Mouse (Mus musculus) layer of hippocampus, postnatal 36 days (tissue): Measurements from ENCODE around the gene Gstp2. TPM values are rescaled to one million over a fixed set of nuclear protein-coding genes. Genes with fewer than 3 reads are reported as not detected.
A peak's percentile ranks its signal among the peaks of the same experiment; 100 is the strongest.
"Not testable (repeated sequence)": the region's sequence is repeated elsewhere in the genome, so short reads cannot be mapped to it uniquely, and the experiment has no call there.

Source experiments
- DNase-seq, 2 experiments: peaks; one replicate each; pipeline ENCODE4 v3.0.0; 2022
- total RNA-seq, 2 experiments: library from RNA; stranded (reverse); gene quantifications; 2 replicates each; pipeline ENCODE4 v1.2.3; 2021

Gstp2 gene
- total RNA-seq, 2 experiments from 2014 or later: 36.3 to 43.5 TPM

- not testable (repeated sequence) for DNase-seq
Observed at GRCm38 (mm10) chr19:4049069-4049468, 3.2 kb upstream of the Gstp2 start.

DNA sequence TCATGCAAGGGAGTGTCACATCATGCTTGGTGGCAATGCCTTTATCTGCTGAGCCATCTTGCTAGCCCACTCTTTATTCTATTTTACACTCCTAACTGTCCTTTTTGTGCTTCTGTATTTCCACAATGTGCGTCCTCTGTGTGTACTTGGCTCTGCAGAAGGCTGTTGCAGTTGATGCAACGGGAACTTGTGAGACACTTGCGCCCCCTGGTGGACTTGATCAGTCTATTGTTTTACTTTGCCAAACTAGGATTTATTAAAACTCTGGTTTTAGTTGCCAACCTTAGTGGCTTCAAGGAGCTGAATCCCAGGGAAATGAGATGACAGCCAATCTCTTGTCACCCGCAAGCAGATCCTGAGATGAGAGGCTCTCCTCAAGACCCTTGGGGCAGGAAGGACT lies 2.0 kb upstream of the Gstp2 start:
- DNase-seq: peak; percentile 47 to 61

- DNase-seq: no peak
Observed at GRCm38 (mm10) chr19:4046866-4047254, 1.0 kb upstream of the Gstp2 start.

DNA sequence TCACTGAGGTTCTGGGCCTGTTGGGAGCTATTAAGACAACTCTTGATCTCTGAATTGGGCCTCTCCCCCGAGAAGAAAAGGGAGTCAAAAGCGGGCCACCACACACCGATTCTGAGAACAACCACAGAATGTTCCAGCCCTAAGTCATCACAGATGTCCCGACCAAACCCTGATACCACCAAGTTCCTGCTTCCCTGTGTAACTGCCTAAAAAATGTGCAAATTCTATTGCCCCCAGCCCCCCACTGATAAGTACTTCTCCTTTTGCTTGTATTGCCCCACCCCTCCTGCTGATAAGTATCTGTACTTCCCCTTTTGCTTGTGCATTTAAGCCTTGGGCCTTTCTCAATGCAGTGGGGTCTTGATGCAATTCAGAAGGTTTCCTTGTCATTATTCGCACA lies 1.7 kb downstream of the Gstp2 start:
- not testable (repeated sequence) for DNase-seq

DNA sequence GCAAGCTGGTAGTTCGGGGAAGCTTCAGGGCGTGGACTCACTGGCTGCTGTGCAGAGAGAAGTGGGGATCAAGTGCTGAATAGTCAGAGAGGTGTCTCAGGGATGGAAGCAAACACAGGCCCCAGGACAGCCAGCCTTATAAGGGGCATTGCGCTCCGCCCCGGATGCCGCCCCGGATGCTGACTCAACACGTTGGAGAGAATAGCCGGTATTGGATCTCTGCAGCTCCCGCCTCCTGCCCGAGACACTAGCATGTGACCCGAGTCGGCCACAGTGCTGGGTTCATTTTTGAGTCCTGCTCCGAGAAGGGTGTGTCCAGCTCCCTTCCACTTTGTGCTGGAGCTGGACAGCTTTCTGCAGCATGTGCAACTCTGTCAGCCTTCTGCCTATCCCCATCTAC lies 3.7 kb downstream of the Gstp2 start:
- DNase-seq: no peak

DNA sequence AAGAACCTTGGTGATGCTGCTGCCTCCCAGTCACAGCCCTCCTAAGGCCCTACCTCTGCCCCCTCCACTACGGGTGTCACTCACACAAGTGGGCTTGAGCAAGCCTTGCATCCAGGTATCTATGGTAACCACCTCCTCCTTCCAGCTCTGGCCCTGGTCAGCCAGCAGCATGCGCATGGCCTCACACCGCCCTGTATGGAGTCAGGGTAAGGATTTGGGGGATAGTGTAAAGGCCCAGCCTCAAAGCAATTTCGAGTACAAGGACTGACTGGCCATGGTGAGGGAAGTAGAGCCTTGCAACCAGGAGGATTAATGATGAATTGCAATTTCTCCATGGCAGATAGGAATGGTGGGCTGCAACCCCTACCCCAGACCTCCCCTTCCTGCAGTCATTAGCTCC lies 4.3 kb downstream of the Gstp2 start:
- not testable (repeated sequence) for DNase-seq

- not testable (repeated sequence) for DNase-seq
Observed at GRCm38 (mm10) chr19:4040941-4041340, 4.9 kb downstream of the Gstp2 start.

DNA sequence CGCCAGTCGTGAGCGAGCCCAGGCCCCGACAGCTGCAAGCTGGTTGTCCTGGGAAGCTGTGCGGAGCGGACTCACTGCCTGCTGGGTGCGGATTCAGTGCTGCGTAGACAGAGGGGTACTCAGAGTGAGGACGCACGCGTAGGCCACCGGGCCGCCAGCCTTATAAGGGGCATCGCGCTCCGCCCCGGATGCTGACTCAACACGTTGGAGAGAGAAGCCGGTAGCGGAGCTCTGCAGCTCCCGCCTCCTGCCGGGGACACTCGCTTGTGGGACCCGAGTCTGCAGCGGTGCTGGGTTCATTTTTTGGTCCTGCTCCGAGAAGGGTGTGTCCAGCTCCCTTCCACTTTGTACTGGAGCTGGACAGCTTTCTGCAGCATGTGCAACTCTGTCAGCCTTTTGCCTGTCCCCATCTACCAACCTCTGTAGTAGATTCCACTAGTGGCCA lies 8.0 kb downstream of the Gstp2 start, which contains the start of gene Gstp1:
TSS of gene Gstp1 (minus strand) at position 198 of the 445 bp plus-strand sequence.
- peak; percentile 86 for DNase-seq

DNA sequence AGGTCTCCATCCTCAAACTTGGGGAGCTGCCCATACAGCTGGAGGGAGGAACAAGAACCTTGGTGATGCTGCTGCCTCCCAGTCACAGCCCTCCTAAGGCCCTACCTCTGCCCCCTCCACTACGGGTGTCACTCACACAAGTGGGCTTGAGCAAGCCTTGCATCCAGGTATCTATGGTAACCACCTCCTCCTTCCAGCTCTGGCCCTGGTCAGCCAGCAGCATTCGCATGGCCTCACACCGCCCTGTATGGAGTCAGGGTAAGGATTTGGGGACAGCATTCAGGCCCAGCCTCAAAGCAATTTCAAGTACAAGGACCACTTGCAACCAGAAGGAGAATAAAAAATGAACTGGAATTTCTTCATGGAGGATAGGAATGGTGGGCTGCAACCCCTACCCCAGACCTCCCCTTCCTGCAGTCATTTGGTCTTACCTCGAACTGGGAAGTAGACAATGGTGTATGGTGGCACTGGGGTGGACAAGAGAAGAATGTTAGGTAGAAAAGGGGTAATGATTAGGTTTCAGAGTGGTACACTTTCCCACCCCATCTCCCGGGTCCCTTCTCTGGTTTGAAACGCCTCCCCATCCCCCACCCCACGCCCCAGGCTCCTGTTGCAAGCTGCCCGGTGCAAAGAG lies 8.6 kb downstream of the Gstp2 start:
- not testable (repeated sequence) for DNase-seq

DNA sequence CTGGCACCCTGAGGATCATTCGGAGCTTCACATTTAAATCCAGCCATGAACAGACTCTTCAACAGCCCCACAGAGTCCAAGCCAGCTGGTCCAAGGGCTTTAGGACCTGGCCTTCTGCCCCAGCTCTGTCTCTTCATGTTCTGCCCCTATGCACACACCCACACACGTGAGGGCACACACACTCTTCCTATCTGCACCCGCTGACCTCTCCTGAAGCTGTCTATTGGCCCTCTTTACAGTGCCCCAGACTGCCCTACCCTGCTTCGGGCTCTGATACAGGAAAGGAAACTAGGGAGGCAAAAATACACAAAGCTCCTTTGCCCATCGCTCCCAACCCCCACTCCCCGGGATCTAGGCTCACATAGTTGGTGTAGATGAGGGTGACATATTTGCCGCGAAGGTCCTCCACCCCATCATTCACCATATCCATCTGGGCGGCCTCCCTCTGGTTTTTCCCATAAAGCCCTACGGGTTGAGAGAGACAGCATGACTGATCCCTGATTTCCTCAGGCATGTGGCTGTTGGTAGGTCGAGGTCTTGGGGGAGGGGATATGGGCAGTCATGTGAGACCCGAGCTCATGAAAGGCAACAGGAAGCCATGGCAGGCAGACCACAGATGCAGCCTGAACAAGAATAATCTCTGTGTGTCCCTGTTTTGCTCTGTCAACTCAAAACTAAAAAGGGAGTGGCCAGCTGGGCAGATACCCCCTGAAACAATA lies 9.3 kb downstream of the Gstp2 start:
- no peak for DNase-seq

DNA sequence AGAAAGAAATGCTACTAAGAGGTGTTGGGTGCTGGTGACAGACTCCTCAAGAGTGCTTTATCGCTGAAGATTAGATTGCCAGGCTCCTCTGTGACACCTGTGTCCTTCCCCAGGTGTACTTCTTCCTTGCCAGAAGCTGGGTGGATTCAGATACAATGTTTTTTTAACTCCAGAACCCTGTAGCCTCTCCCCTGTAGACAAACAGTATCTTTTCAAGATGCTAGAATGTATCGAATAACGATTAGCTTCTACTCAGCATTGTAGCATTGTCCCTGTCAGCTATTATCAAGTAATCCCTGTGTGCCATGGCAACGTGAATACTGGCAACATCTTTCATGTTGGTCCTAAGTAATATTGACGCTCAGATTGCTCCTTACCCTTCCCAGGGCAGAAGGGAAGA lies 12.1 kb downstream of the Gstp2 start:
- DNase-seq: no peak

DNA sequence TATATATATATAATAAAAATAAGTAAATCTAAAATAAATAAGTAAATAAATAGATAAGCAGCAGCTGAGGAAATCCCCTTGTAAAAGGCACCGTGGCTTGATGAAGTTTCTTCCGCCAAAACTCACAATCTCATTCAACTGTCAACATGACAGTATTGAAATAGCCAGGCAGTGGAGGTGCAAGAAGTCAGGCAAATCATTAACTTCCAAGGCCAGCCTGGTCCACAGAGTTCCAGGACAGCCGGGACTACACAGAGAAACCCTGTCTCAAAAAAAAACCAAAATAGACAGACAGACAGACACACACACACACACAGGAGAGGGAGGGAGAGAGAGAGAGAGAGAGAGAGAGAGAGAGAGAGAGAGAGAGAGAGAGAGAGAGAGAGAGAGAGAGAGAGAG lies 12.5 kb downstream of the Gstp2 start:
- DNase-seq: no peak

DNA sequence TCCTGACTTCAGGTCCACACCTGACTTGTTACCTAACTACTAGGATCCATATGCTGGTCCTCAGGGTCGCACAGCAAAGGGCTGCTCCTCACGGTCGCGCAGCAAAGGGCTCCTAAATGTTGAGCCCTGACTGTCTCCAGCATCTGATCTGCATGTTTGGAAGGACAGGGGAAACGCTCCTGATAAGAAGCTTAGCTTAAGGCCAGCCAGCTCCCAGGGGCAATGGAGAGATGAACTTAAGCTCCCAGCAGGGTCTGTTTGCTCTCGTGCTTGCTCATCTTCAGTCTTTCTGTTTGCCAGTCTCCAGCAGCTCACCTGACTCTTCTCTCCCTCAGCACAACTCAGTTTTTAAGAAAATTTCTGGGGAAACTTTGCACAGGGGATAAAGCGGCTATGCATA lies 13.2 kb downstream of the Gstp2 start:
- DNase-seq: no peak

DNA sequence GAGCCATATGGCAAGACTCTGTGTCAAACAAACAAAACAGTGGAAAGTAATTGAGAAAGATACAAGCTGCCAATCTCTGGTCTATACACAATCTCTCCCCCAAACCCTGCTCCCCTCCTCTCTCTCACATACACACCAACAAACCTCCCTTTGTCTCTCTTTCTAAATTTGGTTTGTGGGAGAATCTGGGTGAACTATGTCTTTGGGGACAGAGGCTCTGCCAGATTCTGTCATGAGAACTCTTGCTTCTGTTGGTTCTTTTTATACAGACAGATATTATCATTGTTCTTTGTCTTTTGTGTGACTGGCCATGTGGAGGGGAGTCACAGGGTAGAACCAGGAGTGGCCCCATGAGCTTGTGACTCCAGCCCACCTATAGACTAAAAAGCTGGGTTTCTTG lies 18.2 kb downstream of the Gstp2 start:
- DNase-seq: no peak

DNA sequence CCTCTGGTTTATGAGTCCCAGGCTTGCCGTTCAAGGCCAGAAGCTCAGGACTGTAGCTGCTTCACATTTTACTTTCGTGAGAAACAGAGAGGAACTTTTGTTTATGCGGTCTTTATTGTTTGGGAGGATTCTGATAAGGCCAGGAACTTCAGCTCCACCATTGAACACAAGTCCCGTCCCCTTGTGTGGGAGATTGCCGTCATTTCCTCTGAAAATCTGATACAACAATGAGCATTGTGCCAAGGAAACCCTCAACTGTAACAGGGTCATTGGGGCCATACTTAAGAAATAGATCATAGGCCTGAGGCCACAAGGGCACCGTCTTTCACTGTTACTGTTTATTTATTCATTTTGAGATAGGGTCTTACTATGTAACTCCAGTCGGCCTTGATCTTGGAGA lies 22.6 kb downstream of the Gstp2 start:
- no peak for DNase-seq

DNA sequence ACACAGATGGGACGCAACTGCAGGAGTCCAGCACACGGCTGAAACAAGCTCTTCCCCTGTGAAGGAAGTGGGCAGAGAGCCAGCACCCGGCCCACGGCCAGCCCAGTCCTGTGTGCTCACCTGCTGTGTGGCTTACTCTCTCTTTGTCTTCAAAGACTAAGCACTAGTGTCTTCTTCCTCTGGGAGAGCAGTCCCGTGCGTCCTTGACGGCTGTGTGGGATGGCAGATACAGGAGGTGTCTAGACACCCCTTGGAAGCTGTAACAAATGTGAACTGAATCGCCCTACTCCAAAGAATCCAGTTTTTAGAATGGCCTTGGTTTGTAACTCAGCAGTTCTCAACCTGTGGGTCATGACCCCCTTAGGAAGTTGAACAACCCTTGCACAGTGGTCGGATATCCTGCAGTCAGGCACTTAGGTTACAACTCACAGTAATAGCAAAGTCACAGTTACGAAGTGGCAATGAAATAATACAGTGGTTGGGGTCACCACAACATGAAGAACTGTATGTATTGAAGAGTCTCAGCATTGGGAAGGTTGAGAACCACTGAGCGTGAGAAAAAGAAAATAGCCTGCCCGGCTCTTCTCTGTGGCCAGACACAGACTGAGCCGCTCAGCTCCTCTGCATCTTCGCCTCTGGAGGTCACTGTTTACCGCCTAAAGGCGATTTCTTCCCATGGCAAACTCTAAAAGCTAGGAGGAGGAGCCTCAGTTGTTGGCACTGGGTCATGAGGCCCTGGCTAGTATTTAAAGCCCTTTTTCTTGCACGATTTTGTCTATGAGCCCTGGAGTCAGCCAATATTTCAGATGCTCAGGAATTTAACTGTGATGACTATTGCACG lies 26.9 kb downstream of the Gstp2 start:
- peak; percentile 71 to 77 for DNase-seq

GRCm38 (mm10) chr19:4017921-4018587 lies 27.8 kb downstream of the Gstp2 start:
- DNase-seq: no peak

DNA sequence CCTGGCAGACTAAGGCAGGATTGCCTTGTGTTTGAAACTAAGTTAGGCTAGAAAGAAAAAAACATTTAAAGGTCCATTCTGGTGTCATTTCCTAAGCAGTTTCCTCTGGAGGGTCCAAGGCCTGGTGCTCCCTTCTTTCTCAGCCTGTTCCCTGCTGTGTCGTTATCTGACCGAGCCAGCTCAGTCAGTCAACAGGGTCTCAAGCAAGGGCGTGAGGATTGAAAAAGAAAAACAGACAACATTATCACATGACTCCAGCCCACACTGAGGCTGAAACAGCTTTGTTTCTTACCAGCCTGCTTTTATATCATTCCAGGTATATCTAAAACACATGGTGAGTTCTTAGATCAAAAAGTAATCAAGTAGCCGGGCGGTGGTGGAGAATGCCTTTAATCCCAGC lies 30.2 kb downstream of the Gstp2 start:
- no peak for DNase-seq

- no peak for DNase-seq
Observed at GRCm38 (mm10) chr19:4014802-4015201, 31.0 kb downstream of the Gstp2 start.

- no peak for DNase-seq
Observed at GRCm38 (mm10) chr19:4013066-4013465, 32.8 kb downstream of the Gstp2 start.

GRCm38 (mm10) chr19:4012432-4013022 lies 33.3 kb downstream of the Gstp2 start, which contains the start of gene Ndufv1:
Gene Ndufv1, minus strand, starts transcription at chr19:4012806.
- DNase-seq: peak; percentile 96 to 98

- DNase-seq: no peak
Observed at GRCm38 (mm10) chr19:4011086-4011485, 34.7 kb downstream of the Gstp2 start.
